ENCODE assay signal across 11 mouse cellular contexts in the genomic region with DNA sequence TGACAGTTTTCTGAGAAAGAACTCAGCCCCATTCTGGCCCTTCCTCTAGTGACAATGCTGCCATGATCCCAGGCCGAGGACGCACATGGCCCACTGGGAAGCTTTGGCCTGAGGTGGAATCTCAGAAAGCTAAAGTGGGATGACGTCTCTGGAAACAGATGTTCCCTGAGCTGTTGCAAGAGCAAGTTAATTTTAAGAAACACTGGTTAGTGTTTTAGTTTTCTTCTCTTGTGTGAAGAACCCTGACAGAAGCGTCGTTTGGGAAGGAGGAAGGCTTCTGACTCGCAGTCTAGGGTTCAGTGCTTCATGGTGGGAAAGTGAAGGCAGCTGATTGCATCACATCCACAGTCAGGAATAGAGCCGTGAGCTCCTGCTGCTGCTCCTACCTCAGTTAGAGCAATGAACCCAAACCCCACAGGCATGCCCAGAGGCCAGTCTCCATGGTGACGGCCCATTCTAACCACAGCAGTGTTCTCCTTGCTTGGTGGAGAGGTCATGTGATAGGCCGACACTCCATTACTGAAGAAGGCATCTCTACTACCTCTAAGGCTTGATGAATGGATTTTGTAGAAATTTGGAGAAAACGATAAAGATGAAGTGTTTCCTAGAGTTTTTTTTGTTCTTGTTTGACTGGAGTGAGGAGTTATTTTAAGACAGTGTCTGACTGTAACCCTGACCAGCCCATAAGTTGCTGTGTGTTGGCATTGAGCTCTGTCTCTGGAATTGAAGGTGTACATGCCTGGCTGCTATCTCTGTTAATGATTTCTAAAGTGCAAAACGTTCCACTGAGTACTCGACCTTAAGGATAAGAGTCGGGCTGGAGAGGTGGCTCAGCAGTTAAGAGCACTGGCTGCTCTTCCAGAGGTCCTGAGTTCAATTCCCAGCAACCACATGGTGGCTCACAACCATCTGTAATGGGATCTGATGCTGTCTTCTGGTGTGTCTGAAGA. TPM values are rescaled to one million over a fixed set of nuclear protein-coding genes. Genes with fewer than 3 reads are reported as not detected.
DNase-seq lines count a peak whose midpoint lies in the region; ATAC-seq and TF ChIP-seq lines count a peak whose summit lies in the region.
"Had no signal": no experiment of that assay in that cellular context is flagged by ENCODE, and none has a peak within 500 bp of the region (broad histone marks: within the 10 kb centered on the region; RNA-seq: fewer than 3 reads in every experiment).

No protein-coding gene starts in this region.

- no peak overlapping the region for H3K9ac ChIP-seq in forebrain, embryonic 14.5 days (ENCODE audit: low read length)
- H3K9ac ChIP-seq in neural tube, embryonic 14.5 days (replicated peaks; ENCODE audit: low read depth, low read length) = no peak overlapping the region
- H3K9ac ChIP-seq in forebrain, postnatal 0 days = no peak overlapping the region

- H3K27ac ChIP-seq in forebrain, embryonic 14.5 days (ENCODE audit: low read depth, low read length) = no peak overlapping the region
- no peak overlapping the region for H3K27ac ChIP-seq in forebrain, embryonic 10.5 days
- H3K27ac ChIP-seq in neural tube, embryonic 14.5 days (ENCODE audit: low read depth, low read length) = no peak overlapping the region
- H3K27ac ChIP-seq in forebrain, postnatal 0 days (ENCODE audit: low read depth, low read length) = no peak overlapping the region

- H3K4me3 ChIP-seq in forebrain, embryonic 14.5 days (ENCODE audit: low read depth, low read length) = no peak overlapping the region
- H3K4me3 ChIP-seq in forebrain, embryonic 10.5 days = no peak overlapping the region
- no peak overlapping the region for H3K4me3 ChIP-seq in neural tube, embryonic 14.5 days (ENCODE audit: low read depth, low read length)
- H3K4me3 ChIP-seq in forebrain, postnatal 0 days (ENCODE audit: low read depth, low read length) = no peak overlapping the region

- H3K27me3 ChIP-seq in forebrain, embryonic 14.5 days (replicated peaks; ENCODE audit: control insufficient read depth, insufficient read depth, low read length) = no peaks in the 10 kb centered on the region
- H3K27me3 ChIP-seq in forebrain, embryonic 10.5 days (ENCODE audit: poor library complexity, severe bottlenecking) = no peaks in the 10 kb centered on the region
- H3K27me3 ChIP-seq in neural tube, embryonic 14.5 days (ENCODE audit: control insufficient read depth, insufficient read depth, low read length) = no peaks in the 10 kb centered on the region
- H3K27me3 ChIP-seq in forebrain, postnatal 0 days (ENCODE audit: insufficient read depth, low read length) = no peaks in the 10 kb centered on the region

- H3K4me2 ChIP-seq in forebrain, embryonic 14.5 days (ENCODE audit: low read length) = no peak overlapping the region
- no peak overlapping the region for H3K4me2 ChIP-seq in neural tube, embryonic 14.5 days (ENCODE audit: low read depth, low read length)
- no peak overlapping the region for H3K4me2 ChIP-seq in forebrain, postnatal 0 days (ENCODE audit: low read depth)

- no peaks in the 10 kb centered on the region for H3K4me1 ChIP-seq in forebrain, embryonic 14.5 days (ENCODE audit: control insufficient read depth, insufficient read depth, low read length)
- H3K4me1 ChIP-seq in forebrain, embryonic 10.5 days = peaks cover 6% of the 10 kb centered on the region
- no peaks in the 10 kb centered on the region for H3K4me1 ChIP-seq in neural tube, embryonic 14.5 days (ENCODE audit: control insufficient read depth, insufficient read depth, low read length)
- no peaks in the 10 kb centered on the region for H3K4me1 ChIP-seq in forebrain, postnatal 0 days (ENCODE audit: insufficient read depth)

- no peak for TF ChIP-seq CTCF in forebrain, postnatal 0 days (IDR thresholded peaks at IDR 0.05; ENCODE audit: low read depth)

- no peaks in the 10 kb centered on the region for H3K9me3 ChIP-seq in forebrain, embryonic 14.5 days (replicated peaks; ENCODE audit: control insufficient read depth, low read length)
- no peaks in the 10 kb centered on the region for H3K9me3 ChIP-seq in forebrain, embryonic 10.5 days
- no peaks in the 10 kb centered on the region for H3K9me3 ChIP-seq in neural tube, embryonic 14.5 days (ENCODE audit: control insufficient read depth, low read length)
- H3K9me3 ChIP-seq in forebrain, postnatal 0 days (ENCODE audit: low read length) = no peaks in the 10 kb centered on the region

- WGBS in forebrain, embryonic 14.5 days = 82% methylated on average over 13 of the region's 13 CpGs
- 86% methylated on average over 13 of the region's 13 CpGs for WGBS in forebrain, embryonic 10.5 days
- 72% methylated on average over 13 of the region's 13 CpGs for WGBS in neural tube, embryonic 14.5 days
- WGBS in forebrain, postnatal 0 days = 75% methylated on average over 13 of the region's 13 CpGs

- H3K36me3 ChIP-seq in forebrain, embryonic 14.5 days (ENCODE audit: control insufficient read depth, insufficient read depth, low read length) = no peaks in the 10 kb centered on the region
- H3K36me3 ChIP-seq in forebrain, embryonic 10.5 days (replicated peaks) = peaks cover 15% of the 10 kb centered on the region
- H3K36me3 ChIP-seq in neural tube, embryonic 14.5 days (ENCODE audit: control insufficient read depth, insufficient read depth, low read length) = no peaks in the 10 kb centered on the region
- H3K36me3 ChIP-seq in forebrain, postnatal 0 days (ENCODE audit: insufficient read depth) = no peaks in the 10 kb centered on the region

- 0 out of 2 replicates have a peak, but pooled peaks have one; percentile 23 for ATAC-seq in forebrain, embryonic 14.5 days
- ATAC-seq in neural tube, embryonic 14.5 days (ENCODE audit: low read depth) = peak; percentile 49; the same call in 1 of the 2 replicates
- no peak for ATAC-seq in forebrain, postnatal 0 days

- DNase-seq in forebrain, embryonic 14.5 days (ENCODE audit: low spot score) = no peak
- DNase-seq in forebrain, embryonic 10.5 days (ENCODE audit: extremely low spot score, low spot score) = no peak
- DNase-seq in lung, postnatal 36 days = peak; percentile 30
- DNase-seq in lung, postnatal 25 days (ENCODE audit: low spot score) = no peak
- DNase-seq in kidney, adult 9 months = peak; percentile 27
- DNase-seq in testis, postnatal 14 days (ENCODE audit: low spot score) = no peak
- DNase-seq in forebrain, postnatal 0 days = no peak
- DNase-seq: adrenal gland, postnatal 10 days; cerebellum, adult 9-11 months; thymus, adult 18-20 months had no signal

RNA-seq across cellular contexts. Expression of gene Atg5, which starts 57.7 kb away (rescaled TPM):
- 56.2 and 56.7 TPM in 2 replicates for polyA plus RNA-seq in forebrain, embryonic 14.5 days (2014; fragmentation: Nextera tagmentation; extraction: Ambion mirVana)
- 56.1 and 59.1 TPM in 2 replicates for polyA plus RNA-seq in forebrain, embryonic 10.5 days (2016; fragmentation: Nextera tagmentation; extraction: Ambion mirVana)
- polyA plus RNA-seq in neural tube, embryonic 14.5 days (2014; fragmentation: Nextera tagmentation; extraction: Ambion mirVana) = 47.0 and 48.7 TPM in 2 replicates
- total RNA-seq in forebrain, postnatal 0 days (2014; rRNA removed) = 27.7 and 37.5 TPM in 2 replicates
- 44.6 and 50.3 TPM in 2 replicates for polyA plus RNA-seq in forebrain, postnatal 0 days (2015; fragmentation: Nextera tagmentation; extraction: Ambion mirVana)

Comparison
In these comparisons a context has a peak if more than half of its experiments do, and no peak if none do; other contexts are left out.
1. DNase-seq: peak in lung, postnatal 36 days (single experiment) and kidney, adult 9 months (single experiment); none in forebrain, embryonic 14.5 days (single experiment), forebrain, embryonic 10.5 days (single experiment), lung, postnatal 25 days (single experiment), testis, postnatal 14 days (single experiment) and forebrain, postnatal 0 days (single experiment).